Mouse (Mus musculus): ENCODE measurements around the gene Nav2.

Nav2 gene

DNA sequence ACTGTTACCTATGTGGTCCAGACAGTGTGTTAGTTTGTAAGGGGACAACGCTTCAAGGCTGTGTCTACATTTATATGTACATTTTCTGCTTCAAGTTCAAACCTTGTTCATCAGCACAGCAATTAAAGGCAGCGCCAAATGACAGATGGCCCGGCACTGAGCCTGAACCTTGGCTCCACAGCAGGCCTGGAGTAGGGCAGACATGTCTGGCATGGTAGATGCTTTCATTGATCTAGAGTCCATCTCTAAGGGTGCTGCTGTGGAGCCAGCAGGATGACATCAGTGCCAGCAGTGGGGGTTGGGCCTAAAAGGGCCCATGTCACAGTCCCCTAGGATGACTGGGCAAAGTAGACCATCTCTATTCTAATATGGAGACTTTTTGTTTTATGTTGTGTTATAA is 186.0 kb downstream of the Nav2 start:
- DNase-seq (ENCODE audit: low read depth, low spot score), result no peak

DNA sequence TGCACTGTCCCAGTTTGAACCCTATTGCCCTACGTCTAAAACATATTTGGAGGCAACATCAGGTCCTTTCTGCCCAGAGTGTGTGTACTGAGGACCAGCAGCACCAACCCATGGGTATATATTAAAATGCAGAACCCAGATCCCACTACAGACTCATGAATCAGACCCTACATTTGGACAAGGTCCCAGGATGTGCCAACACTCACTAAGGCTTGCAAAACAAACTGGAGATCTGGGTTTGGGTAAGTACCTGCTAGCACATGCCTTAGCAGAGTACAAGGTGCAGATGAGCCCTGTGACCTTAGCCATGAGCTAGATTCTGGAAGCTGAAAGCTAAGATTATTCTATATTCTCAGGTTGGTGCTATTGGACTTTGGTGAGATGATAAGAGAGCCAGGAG is 192.8 kb downstream of the Nav2 start:
- no peak for DNase-seq (ENCODE audit: low read depth, low spot score)

DNA sequence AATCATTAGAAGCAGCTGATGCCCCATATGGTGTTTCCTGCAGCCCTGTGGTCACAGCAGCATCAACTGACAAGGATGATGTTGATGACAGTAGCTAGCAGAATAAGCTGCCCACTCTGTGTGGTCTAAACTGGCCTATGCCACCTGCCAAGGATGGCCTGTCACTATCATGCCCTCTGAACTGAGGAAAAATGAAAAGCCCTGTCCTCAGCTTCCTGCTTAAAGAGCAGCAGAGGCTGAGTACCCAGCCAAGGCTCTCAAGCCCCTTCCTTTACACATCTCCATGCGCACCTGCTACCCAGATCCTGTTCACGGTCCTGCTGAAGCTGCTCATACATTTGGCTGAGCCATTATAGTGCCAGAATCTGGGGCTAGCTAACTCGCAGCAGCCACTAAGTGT is 193.7 kb downstream of the Nav2 start:
- DNase-seq (ENCODE audit: low read depth, low spot score), result no peak

DNA sequence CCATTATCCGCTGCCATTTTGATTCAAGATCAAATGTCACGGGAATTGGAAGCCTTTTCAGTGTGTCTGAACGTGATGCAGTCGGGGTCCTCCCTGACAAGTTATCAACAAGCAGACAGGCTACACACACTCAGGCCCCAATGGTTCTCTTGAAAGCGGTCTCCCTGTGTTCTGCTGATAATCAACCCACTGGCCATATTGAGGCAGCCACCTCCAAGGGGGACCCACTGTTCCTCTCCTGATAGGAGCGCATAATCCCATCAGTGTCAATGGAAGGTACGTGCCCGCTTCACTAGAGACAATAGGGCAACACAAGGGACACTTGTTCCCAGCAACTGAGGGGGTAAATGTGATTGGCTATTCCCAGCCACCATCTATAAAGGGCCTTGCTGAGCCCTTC is 195.9 kb downstream of the Nav2 start:
- no peak for DNase-seq (ENCODE audit: low read depth, low spot score)

DNA sequence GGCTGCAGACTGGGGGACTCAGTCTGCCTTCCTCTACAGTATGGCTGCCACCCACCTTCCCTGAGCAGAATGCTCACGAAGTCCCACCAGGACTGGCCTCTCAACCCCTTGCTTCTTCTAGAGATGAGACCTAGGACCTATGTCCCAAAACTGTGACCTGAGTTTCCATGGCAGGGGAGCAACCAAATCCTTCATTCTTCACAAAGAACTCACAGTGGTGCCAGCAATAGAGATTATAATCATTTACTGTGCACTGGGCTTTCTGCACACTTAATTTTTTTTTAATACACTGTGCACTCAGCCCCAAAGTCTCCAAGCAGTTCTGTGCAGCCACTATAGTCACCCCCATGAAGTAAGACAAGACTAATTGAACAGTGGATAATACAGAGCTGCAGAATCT is 196.3 kb downstream of the Nav2 start:
- DNase-seq (ENCODE audit: low read depth, low spot score), result no peak

DNA sequence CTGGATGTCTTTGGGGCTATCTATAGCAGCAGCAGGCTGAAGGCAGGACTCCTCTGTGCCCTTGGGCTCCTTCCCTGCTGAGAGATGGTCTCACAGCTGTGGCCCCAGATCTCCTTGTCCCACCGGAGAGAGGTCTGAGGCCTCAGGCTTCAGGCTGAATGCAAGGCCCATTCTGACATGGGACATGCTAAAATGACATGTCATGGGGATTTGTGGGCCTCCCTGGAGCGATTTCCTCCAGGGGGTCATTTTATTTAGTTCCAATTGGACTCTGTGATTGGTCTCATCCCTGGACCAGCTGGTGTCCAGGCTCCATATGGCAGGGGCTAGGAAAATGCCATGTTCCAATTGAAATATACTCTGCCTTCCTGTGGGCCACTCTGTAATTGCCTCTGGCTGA is 197.0 kb downstream of the Nav2 start:
- DNase-seq (ENCODE audit: low read depth, low spot score), result no peak

DNA sequence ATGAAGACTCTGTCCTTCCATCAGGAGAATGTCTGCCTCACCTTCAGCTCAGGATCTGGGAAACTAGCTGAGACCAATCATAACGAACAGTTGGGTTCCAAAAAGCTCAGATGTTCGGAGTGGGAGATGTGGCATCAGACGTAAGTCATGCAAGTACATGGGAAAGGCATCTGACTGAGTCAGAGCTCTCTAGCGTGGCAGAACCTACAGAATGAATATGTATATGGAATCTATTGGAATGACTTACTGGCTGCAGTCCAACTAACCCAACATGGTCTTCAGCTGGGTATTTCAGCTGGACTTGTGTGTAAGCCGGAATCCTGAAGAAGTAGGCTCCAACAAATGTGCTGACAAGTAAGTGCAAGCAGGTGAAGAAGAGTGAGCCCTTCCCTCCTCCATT is 199.6 kb downstream of the Nav2 start:
- DNase-seq (ENCODE audit: low read depth, low spot score), result no peak

DNA sequence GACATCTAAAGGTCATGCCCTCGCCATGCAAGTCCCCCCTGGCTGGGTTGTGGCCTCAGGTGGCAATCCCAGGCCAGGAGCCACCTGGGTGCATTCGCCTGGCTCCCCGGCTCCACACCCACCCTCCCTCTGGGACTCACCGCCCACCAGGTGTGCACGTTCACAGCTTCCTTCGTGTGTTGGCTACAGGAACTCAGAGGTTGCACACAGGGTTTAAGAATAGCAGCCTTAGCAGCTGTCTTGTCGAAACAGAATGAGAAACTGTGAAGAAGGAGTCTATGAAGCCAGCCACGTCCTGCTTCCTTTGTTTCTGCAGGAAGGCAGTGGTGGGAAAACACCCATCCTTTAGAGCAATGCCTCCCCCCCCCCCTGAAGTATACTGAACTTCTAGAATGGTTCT is 210.5 kb downstream of the Nav2 start:
- no peak for DNase-seq (ENCODE audit: low read depth, low spot score)

DNA sequence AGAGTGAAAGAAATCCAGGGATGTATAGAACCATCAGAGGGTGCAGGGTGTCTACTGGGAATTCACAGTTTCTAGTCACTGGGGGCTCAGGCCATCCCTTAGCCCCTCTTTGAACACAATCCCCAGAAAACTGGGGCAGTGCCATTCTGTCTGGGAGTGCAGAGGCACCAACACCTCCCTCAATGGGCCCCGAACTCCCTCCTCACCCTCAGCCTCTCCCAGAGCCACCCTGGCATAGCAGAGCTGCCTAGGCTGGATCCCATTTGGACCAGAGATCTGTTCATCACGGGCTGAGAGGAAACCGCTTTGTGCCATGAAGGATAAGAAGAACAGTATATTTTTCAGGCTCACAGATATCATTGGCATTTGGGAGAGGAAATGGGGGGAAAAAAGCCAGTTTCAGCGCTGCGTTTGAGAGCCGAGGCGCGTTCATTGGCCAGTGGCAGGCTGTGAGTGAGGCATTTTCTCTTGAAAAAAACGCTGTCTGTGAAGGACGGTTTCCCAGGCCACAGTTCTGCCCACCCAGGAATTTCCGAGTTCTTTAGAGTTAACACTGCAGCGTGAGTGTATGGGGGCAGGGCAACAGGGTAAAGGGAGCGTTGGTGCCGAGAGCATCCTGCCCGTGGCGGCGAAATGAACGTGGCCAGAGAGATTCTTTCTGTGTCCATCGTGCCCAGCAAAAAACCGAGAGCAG is 211.4 kb downstream of the Nav2 start:
- DNase-seq (ENCODE audit: low read depth, low spot score), result no peak

DNA sequence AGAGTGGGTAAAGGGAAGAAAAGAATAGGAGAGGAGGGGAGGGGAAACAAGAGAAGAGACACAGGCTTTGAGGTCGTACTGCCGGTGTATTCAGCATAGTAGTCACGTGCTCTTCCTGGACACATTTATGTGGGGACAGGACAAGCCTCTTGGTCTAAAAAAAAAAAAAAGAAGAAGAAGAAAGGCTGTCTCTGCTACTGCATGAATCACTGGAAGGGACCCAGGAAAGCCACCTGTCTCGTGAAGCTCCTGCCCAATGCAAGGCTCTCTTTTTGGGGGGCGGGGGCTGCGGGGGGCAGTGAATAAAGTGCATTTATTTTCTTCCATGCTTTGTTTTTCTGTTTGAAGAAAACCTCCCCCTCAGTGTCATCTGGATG is 212.0 kb downstream of the Nav2 start:
- DNase-seq (ENCODE audit: low read depth, low spot score), result no peak

DNA sequence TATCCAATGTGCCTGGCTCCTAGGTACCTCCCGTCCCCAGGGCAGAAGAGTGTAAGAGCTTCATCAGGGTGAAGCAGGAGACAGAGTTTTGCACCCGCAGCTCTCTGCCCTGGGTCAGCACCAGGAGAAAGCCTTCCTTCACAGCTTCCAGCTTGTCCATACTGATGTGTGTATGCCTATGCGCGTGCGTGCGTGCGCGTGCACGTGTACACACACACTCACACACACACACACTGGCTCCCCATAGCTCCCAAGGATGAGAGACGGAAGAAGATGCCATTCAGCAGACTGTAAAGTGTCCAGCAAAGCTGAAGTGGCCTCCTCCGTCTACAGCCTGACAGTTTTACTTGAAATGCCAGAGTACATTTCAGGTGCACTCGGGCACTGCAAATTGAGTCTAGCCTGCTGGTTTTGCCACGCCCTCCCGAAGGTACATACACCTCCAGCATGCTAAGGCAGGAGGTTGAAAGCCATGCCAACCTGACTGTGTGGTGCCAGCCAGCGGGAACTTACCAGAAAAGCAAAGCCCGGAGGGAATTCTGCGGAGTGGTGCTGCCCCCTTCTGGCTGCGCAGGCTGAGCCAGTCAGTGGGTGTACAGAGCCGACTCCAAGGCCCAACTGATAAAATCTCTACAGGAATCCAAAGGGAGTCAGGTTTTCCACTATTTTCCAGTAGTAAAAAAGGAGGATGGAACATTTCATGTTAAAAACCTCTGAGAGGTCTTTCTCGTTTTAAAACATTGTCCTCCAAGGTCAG is 212.6 kb downstream of the Nav2 start:
- DNase-seq (ENCODE audit: low read depth, low spot score), result peak; percentile 72

DNA sequence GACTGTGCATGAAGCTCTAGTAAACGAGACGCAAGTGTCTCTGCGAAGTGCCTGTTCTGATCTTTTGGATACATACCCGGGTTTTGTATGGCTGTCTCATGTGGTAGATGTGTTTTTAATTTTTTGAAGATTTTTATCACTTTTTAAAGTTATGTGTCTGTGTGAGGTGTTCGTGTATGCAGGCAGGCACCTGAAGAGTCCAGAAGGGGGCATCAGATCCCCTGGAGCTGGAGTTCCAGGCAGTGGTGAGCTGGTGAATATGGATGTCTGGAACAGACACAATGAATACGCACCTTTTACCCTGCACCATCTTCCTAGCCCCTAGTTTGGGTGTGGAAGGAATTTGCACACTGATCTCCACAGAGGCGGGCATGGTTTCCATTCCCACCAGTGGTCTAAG is 214.0 kb downstream of the Nav2 start:
- DNase-seq (ENCODE audit: low read depth, low spot score), result no peak

DNA sequence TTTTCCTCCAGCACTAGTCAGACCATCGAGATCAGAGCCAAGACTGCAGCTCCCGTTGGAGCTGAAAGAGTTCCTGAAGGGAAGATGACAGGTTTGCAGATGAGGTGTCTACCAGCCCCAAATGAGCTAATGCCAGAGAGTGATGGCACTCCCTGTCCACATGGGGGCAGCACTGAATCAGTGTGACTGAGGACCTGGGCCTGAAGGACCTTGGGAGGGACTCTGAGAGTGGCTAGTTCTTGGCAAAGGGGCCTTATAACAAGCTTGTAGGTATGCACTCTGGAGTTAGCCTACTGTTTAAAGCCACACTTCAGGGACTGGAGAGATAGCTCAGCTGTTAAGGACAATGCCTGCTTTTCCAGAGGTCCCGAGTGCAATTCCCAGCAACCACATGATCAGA is 217.0 kb downstream of the Nav2 start:
- DNase-seq (ENCODE audit: low read depth, low spot score), result peak; percentile 44

DNA sequence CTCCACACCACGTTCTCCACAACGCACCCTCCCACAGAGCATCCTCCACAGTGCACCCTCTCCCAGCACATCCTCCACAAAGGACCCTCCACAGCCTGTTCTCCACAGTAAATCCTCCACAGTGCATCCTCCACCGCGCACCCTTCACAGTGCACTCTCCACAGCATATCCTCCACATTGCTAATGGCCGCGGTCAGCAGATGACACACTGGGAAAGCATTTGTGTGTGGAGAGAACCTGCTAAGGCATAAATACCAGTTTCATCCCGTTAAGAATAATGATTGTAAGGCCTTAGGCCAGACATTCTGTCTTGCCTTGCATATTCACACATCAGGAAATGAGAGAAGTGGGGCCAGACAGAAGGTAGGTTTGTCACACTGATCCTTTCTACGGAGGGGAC is 219.7 kb downstream of the Nav2 start:
- no peak for DNase-seq (ENCODE audit: low read depth, low spot score)

DNA sequence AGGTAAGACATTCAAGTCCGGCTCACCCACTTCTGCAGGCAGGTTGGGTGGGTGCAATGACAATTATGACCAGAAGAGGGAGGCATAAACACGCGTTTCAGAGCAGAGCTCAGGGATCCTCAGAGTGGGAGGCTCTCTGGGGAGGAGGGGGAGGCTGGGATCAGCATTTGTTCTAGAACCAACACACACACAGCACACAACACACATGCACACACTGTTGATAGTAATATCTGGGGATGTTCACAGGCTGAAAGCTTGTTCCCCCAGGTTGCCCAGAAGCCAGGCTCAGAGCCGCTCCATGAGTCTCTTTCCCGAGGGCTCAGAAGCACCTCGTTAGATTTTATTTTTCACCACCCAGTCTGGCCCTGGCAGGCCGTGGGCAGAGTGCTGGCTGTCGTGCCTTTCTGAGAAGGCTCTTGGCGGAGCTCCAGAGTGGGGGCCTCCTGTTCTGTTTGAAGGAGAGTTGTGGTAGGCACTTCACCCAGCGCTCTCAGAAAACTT is 224.4 kb downstream of the Nav2 start:
- DNase-seq (ENCODE audit: low read depth, low spot score), result peak; percentile 80

DNA sequence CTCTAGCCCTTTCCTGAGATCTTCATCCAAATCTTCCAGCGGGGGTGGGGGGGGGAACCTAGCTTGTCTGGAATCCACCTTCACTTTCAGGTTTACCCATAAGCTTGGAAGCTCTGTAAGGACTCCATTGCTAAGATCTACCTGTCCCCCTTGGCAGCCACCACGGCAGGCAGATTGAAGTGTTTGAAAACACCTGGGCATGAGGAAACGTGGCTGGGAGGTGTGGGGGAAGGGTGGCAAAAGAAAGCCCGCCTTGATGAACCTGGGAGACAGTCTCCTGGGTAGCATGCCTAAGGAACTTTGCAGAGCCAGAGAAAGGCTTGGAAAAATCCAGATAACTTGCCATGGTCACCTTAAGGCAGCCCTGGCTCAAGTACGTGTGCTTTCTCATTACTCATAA is 225.9 kb downstream of the Nav2 start:
- no peak for DNase-seq (ENCODE audit: low read depth, low spot score)

DNA sequence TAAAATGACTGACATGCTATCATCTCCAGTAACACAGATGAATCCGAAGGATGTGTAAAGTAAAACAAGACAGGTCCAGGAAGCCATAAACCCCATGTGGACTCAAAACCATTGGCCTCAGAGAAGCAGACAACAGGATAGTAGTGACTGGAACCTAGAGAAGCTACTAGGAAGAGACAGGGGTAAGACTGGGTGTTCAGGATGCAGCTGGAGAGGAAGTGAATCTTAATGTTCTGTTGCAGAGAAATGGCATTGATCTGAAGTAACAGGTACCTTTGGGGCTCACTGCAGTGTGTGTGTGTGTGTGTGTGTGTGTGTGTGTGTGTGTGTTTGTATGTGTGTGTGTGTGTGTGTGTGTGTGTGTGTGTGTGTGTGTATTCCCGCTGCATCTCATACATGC is 231.2 kb downstream of the Nav2 start:
- DNase-seq (ENCODE audit: low read depth, low spot score), result no peak

DNA sequence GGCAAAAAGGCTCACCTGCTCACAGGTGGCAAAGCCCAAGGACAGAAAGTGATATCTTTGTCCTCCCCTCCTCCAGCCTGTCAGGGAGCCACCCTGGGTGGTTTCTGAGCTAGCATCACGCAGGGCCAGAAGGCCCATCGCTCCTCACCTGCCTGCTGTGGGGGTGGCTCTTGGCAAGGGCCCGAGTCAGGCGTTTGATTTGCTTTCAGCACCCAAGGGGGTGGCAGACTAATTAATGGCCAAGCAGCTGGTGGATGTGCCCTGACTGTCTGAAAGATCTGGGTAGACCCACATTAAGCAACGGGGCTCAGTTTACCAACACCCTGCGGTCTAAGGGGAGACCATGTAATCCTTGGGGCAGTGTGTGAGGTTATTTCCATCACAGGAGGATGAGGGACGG is 235.4 kb downstream of the Nav2 start:
- no peak for DNase-seq (ENCODE audit: low read depth, low spot score)

DNA sequence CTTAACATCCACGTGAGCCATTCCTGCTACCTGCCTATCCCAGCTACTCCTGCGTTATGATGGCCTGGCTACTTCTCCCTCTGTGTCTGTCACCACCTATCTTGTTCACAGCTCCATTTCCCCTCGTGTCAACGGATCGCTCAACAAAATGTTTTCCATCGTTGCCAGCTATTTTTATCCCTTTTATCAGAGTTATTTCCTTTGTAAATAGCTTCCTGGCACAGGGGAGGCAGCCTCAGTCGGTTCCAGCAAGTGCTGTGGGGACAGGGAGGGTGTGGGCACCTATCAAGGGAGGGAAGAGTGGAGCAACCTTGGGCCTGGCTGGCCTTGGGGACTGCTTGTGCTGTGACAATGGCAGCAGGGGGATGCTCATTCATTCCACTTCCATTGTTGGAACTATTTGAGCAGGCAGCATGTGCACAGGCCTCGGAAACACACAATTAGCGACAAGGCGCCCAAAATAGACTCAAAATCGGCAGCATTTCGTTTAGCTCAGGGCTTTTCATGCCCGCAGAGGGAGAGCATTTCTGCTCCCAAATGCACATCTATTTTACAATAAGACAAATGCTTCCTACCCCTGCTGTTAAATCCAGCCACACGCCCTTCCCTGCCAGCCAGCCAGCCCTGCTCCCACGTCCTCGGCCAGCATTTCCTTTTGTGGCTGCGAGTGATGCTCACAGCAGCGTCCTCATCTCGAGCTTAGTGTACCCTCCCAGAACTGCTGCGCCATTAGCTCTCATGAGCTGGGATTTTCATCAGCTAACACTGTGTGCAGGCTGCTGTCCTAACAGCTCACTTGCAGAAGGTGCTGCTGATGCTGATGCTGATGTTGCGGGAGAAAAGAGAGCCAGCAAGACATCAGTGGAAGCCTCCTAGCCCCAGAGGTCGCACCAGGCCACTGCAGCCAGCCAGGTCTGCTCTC is 237.5 kb downstream of the Nav2 start:
- DNase-seq (ENCODE audit: low read depth, low spot score), result no peak

DNA sequence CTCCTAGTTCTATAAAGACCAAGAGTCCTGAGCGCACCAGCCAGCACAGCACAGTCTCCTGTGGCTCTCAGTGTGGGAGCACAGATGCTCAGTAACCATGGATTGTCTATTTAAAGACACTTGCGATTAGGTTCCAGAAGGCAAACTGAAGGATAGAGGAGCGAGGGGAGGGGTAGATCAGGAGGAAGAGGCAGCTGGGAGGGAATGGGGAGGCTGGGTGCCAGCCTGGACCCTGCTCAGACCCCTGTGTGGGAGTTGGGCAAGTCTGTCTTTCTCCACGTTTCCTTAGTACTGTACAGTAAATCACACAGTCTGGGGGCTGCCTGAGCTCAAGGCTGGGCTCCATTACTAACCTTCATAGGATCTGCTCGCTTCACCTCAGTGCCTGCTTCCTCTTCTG is 243.8 kb downstream of the Nav2 start:
- DNase-seq (ENCODE audit: low read depth, low spot score), result no peak

DNA sequence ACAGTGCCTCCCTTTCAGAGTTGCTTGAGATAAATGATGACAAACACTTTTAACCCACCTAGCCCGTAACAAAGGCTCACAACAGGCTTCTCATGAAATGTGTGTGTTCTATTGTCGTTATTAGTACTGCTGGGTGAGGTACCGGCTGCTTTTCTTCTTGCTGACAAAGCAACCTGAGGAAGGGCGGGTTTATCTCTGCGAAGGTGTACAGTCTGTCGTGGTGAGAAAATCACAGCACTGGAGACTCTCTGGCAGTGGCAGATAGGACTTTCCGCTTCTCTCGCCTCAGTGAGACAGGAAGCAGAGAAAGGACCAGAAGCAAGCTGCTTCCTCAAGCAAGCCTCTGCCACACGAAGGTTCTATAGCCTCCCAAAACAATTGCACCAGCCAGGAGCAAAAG is 244.2 kb downstream of the Nav2 start:
- DNase-seq (ENCODE audit: low read depth, low spot score), result no peak

DNA sequence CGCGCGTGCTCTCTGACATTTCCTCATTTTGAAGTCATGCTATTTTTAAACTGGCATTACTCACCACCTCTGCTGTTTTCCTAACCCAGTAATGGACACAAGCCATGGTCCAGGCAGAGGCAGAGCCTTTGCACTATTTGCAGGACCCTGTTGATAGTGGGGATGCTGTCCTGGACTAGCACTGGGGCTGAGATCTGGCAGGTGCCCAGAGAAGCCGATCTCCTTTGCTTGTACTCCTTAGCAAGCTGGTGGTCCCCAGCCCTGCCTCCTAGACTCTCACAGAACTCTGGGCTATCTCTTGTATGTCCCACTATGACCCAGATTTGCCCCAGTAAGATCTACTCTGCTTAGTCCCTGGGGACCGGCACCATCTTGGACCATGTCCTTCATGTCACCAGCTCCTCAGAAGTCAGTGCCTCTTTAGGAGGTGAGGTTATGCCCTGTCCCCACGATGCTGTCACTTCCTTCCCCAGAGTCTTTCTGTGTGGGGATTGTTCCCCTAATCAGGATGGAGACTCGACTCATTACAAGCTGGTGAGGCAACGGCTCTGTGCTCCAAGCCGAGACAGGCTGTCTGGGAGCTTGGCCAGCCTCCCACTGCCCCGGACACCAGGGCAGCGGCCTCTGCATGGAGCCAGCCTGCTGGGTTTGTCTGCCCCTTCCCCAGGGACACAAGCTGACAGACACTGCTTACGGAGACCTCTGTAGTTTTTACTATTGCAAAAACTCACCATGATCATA is 250.3 kb downstream of the Nav2 start:
- DNase-seq (ENCODE audit: low read depth, low spot score), result no peak

All from forelimb bud, embryonic 11.5 days (tissue).